Mouse (Mus musculus): ENCODE measurements around the gene Olfr907.

Gene Olfr907

GRCm38 (mm10) chr9:38495501-38495900 is at the start of gene Olfr907:
Olfr907 (plus strand) TSS chr9:38495801.
- DNase-seq (ENCODE audit: extremely low spot score), result no peak

- DNase-seq (ENCODE audit: extremely low spot score), result no peak
Measured at GRCm38 (mm10) chr9:38447352-38447751, 48.2 kb upstream of the Olfr907 start, which contains the start of gene Olfr902. Olfr902 (plus strand) TSS chr9:38447652.

GRCm38 (mm10) chr9:38462844-38463243 is 32.8 kb upstream of the Olfr907 start, which contains the start of gene Olfr904:
Olfr904 (plus strand) TSS chr9:38463144.
- no peak for DNase-seq (ENCODE audit: extremely low spot score)

GRCm38 (mm10) chr9:38470807-38471206 is 24.8 kb upstream of the Olfr907 start, which contains the start of gene Olfr905:
Olfr905 (plus strand) TSS chr9:38471107.
- no peak for DNase-seq (ENCODE audit: extremely low spot score)

GRCm38 (mm10) chr9:38486785-38487184 is 8.8 kb upstream of the Olfr907 start, which contains the start of gene Olfr906:
Olfr906 (plus strand) TSS chr9:38487085.
- no peak for DNase-seq (ENCODE audit: extremely low spot score)

GRCm38 (mm10) chr9:38512353-38512752 is 16.8 kb downstream of the Olfr907 start:
- DNase-seq (ENCODE audit: extremely low spot score), result no peak

- no peak for DNase-seq (ENCODE audit: extremely low spot score)
Measured at GRCm38 (mm10) chr9:38521280-38521679, 25.7 kb downstream of the Olfr907 start, which contains the start of gene Olfr911-ps1. Olfr911-ps1 (plus strand) TSS chr9:38521580.

GRCm38 (mm10) chr9:38537549-38537948 is 41.9 kb downstream of the Olfr907 start, which contains the start of gene Olfr910:
Olfr910 (plus strand) TSS chr9:38537849.
- DNase-seq (ENCODE audit: extremely low spot score), result no peak
